Mouse (Mus musculus) left cerebral cortex, postnatal 36 days (tissue): ENCODE results near the gene Adat2. TPM values are rescaled to one million over a fixed set of nuclear protein-coding genes. Genes with fewer than 3 reads are reported as not detected.
A peak's percentile ranks its signal among the peaks of the same experiment; 100 is the strongest.

Source experiments
- DNase-seq, 2 experiments: peaks; one replicate each; pipeline ENCODE4 v3.0.0; 2021 to 2022; ENCODE audit warnings: low spot score in 2 of 2, mixed read lengths in 1 of 2
- intact Hi-C: fragments of 180-260 bp; cut with DNase I; formaldehyde crosslinking; loops from one replicate; pipeline ENCODE4 v1.15.1; 2025
- total RNA-seq, 2 experiments: library from RNA; stranded (reverse); gene quantifications; 2 replicates each; pipeline ENCODE4 v1.2.3; 2021

Adat2 gene
- total RNA-seq = 1 to 10 TPM; 7.9 to 9.8 TPM

DNA sequence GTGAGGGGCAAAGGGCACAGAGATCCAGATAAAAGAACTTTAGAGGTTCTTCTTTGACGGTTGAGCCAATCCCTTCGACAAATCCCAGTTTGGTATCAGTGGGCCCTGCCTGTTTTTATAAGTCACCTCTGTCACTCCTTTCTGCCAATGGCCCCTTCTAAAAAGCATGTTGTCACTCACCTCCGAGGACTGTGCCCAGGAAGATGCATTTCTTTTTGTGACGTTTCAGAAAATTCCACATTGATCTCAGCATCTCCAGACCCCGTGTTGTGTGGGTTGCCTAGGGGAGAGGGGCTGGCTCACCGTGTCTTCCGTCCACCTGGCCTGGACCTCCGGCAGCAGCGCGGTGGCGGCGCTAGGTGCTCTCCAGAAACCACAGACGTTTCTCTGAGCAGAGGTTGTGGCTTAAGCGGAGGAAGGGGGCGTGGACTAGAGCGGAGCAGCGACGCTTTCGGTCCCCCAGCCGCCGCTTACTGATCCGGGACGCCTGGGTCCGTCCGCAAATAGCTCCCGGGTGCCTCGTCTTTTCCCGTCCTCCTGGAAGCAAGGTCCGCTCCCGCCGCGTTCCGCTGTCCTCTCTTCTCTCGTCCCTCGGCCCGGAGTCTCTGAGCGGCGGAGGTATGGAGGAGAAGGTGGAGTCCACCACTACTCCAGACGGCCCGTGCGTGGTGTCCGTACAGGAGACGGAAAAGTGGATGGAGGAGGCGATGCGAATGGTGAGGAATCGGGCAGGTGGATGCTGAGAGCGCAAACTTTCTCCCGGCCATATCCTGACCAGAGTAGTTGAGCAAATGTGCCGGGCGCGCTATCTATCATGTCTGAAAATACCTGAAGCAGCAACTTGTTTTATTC lies at the start of gene Adat2, which contains the start of gene Pex3:
Gene Adat2, plus strand, starts transcription at position 249 of the 852 bp plus-strand sequence.
Gene Pex3, minus strand, starts transcription at position 497 of the 852 bp plus-strand sequence.
- intact Hi-C loops = loop anchor here (2.0 to 10.0 kb wide), 3 partner anchors 412 to 642 kb away; no protein-coding TSS in a partner anchor

DNA sequence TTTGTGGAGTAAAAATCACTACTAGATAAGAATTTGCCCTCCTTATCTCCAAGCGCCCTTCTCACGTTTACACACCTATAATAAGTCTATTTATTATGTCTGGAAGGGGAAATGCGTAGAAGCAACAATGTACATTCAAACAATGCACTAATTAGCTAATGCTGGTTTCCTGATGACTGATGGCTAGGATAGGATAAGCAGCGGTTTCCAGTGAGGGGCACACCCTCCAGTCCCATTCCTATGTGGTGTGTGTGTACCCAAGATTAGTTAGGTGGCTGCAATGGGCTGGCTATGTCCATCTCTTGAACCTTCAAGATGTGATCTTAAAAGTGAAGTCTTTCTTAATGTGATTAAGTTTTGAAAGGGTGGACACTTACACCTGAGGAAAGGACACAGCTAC lies 30.8 kb upstream of the Adat2 start:
- no peak for DNase-seq
- intact Hi-C loops = no loop called here

More for the DNA sequence above, at the start of gene Adat2, which contains the start of gene Pex3:
- peak; percentile 87 to 90 for DNase-seq

DNA sequence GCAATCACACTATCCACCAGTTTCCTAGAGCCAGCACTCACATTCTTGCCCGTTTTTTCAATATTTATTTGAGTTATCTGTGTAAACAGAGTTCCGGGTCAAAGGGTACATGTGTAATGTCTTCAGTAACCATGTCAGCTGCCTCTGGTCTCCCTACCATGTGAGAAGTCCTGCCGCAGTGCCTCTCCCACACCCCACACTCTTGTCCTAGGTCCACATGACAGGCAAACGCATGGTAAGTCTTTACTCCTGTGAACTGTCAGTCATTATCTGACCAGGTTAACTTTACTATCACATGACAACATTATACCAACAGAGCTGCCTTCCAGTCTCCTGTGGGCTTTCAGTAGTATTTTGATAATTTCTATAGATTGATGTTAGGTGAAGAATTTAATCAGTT lies 24.5 kb upstream of the Adat2 start:
- intact Hi-C loops = no loop called here
- DNase-seq = no peak

DNA sequence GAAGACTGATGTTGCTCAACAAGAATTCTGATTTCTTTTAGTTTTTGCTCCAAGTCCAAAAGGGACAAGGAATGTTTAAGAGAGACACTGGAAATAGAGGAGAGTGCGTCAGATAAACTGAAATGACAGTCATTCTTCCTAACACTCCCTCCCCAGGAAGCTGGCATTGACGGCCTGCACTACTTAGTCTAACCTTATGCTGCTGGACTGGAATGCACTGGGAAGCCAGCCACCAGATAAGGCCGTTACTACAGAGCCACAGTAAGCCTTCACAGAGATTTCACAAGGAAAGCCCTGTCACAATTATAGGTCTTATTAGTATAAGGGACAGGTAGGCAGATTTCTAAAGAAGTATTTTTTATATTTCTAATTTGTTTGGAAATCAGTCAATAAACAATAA lies 17.9 kb upstream of the Adat2 start:
- DNase-seq = no peak
- intact Hi-C loops = no loop called here

DNA sequence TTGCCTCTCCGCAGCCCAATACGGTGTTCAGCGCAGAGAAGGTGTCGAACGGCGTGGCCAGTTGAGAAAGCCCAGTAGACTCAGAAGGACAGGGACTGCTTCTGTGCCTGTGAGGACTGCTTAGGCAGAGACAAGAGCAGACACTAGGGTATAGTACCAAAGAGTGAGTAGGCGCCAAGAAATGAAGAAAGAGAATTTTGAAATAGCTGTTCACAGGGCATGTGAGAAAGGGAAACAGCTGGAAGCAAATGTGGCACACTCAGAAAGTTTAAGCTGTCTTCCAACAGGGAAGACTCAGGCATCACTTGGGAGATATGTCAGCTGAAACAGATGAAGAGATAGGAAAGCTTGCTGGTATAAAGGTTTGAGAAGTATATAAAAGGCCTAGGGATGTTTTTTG lies 16.0 kb upstream of the Adat2 start:
- intact Hi-C loops = no loop called here
- DNase-seq = no peak

DNA sequence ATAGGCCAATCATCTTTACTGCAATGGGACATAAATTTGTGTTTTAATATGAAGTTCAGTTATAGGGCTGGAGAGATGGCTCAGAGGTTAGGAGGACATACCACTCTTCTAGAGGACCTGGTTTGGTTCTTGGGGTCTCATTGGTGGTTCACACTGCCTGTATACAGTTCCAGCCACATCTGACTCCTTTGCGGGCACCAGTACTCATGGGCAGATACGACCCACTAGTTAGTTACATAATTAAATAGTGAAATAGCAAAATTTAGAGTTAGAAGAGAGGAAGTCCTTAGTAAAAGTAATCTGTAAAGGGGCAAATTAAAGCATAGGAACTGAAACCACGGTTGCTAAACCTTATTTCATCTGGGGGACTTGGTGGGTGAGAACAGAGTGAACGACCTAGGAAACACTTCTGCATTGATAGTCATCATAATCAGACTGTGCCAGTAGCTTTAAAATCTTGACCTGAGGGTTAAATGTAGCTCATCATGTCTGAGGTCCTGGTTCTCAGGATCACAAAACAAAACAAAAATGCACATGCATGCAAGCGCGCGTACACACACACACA lies 12.8 kb upstream of the Adat2 start:
- intact Hi-C loops = no loop called here
- no peak for DNase-seq

DNA sequence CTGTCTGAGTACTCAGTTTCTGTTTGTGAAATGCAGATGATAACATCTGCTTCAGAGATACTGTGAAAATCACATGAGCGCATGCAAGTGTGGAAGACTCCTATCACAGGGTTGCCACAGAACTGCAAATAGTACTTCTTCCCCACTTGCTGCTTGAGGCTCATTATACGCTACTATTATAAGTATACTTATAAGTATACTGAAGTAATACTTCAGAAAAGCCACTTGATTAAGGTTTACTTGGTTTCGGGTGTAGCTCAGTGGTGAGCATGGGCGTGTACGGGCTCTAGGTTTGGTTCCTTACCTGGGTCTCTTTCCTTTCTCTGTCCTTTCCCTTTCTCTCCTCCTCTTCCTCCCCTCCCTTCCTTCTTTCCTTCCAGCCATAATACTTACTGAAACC lies 11.0 kb upstream of the Adat2 start:
- no peak for DNase-seq
- intact Hi-C loops = no loop called here

DNA sequence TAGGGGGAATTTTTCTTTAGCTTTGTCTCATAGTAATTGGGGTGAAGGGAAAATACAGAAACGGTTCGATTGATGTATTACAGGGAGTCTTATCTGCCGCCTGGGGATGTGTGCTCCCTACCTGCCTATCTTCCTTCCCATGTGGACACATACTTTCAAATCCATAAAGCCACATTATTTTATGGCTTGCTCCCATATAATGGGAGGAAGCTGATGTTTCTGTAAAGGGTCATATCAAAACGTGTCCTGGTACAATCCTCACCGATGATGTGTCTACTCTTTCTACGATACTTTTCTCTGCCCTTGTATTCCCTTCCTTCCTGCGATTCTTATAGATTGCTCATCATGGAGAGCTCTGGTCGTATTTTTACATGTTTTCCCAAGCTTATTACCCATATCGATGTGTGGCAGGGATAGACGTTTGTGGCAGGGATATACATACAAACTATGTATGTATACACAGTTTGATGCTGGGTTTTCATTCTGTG lies 848 bp downstream of the Adat2 start:
- DNase-seq = no peak
- intact Hi-C loops = loop anchor here (2.0 to 10.0 kb wide), 3 partner anchors 411 to 641 kb away; no protein-coding TSS in a partner anchor

DNA sequence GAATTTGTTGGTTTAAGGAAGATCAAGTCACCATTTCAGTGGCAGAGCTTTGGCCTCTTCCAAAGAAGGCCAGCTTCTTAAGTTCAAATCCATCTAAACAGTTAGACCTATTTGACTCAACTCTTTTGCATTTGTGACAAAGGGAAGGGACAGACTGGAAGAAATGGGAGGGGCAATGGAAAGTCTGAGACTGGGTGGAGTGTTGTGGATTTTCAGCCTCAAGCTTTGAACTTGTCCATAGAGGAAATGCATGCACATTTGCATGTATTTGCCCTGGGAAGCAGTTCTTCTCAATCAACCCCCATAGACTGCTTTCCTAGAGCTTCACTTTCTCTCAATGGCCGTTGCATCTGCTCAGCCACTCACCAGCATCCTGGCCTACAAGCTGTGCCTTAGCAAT lies 1.6 kb downstream of the Adat2 start:
- intact Hi-C loops = loop anchor here (10.0 kb wide), 2 partner anchors 560 to 640 kb away; no protein-coding TSS in a partner anchor
- no peak for DNase-seq

DNA sequence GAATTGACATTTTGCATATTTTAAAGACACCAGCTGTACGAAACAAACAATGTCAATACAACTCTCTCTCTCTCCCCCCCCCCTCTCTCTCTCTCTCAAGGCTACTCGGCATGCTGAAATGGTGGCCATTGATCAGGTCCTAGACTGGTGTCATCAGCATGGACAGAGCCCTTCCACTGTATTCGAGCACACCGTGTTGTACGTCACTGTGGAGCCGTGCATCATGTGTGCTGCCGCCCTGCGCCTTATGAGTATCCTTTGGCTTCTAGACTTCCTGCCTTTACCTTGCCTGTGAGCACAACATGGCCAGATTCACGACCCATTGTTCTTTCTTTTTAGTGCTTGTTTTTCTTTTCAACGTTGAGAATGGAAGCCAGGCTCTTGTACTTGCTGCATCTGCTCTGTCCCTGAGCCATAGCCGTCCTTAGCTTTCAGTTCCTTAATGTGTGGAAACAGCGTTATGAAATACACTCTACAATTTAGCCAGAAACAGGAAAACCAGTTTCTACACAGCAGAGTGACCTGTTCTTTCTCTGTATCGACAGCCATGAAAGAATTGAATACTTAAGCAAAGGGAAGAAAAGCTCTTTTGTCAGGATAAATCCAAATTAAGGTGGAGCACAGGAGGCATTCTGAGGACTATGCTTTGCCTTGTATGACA lies 7.5 kb downstream of the Adat2 start:
- no peak for DNase-seq
- intact Hi-C loops = loop anchor here (5.0 kb wide), 2 partner anchors 762 to 832 kb away; no protein-coding TSS in a partner anchor

DNA sequence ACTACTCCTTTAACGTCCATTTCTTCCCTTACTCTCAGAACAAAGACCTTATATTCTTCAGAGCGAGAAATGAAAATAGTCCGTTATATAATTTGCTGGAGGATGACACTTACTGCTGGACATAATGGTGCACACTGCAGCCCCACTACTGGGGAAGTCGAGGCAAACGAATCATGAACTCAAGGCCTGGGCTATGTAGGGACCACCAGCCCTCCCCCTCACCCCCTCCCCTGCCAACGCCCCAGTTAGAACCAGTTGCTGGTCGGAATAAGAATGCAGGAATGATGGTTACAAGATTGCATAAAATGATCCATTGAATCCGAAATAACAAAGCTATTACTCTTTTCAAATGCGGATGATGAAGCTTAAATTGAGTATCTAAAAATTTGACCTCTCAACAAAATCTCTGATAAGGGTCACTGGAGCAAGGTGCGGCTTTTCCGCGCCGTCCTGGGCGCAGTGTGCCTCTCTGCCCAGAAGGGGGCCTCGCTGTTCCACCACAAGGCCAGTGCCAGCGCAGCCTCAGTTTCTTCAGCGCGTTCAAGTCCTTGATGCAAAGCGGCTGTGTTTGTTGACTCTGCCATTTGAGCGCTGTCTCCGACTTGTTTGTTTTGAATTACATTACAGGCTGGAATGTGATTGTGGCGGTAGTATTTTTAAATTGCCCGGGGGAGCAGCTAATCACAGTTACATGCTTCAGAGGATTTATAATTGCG lies 11.8 kb downstream of the Adat2 start:
- intact Hi-C loops = loop anchor here (5.0 kb wide), 4 partner anchors 298 to 828 kb away; partner anchors contain the start of gene Hivep2
- peak; percentile 64 to 72 for DNase-seq

DNA sequence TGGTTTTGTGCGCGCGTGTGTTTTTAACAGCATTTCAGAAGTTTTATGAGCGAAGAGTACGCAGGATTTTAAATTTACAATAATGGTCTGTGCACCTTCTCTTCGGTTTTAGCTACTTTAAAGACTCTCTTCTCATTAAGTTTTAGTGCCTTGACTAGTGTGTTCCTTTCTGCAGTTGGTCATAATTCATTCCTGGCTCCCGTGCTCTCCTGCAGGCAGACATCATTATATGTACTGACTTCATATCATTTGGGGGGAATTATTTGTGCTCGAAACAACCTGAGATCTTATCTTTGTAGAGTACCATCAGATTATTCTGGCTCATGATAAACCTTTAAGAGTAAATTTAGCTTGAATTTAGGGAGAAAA lies 12.4 kb downstream of the Adat2 start:
- intact Hi-C loops = loop anchor here (5.0 kb wide), 2 partner anchors 297 to 402 kb away; partner anchors contain the start of gene Hivep2
- no peak for DNase-seq

DNA sequence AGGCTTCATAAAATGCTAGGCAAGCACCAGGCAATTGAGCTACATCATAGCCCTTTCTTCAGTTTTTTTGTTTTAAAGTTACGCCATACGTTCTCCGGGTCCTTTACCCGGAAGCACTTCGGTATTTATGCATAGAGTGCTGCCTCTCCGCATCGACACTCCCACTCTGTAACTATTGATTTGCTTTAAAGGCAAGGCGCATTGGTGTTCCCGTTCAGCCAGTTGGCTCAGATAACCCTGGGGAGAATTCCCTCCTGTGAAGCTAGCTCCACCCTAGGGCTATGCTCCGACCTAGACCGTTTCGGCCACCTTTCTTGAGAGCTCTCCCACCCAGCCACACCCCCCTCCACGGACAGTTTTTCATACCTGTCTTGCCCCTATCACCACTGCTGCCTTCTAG lies 13.7 kb downstream of the Adat2 start:
- DNase-seq = no peak
- intact Hi-C loops = loop anchor here (5.0 kb wide), 2 partner anchors 296 to 401 kb away; partner anchors contain the start of gene Hivep2

DNA sequence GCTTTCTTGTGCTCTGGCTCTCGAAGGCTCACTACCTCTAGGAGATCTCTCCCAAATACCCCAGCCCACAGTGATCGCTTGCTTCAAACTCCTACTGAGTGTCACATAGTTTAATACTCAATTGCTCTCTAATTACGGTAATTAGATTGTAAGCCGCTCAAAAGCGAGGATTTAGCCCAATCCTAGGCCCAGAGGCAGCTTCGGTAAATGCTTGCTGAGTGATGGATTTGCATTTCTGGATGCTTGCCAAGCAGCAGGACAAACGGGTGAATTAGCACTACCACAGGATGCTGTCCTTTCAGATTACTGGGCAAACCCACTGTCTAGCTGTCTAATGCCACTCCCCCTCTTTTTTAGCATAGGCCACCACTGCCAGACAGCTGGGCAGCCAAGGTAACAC lies 17.1 kb downstream of the Adat2 start:
- DNase-seq = no peak
- intact Hi-C loops = loop anchor here (5.0 kb wide), 2 partner anchors 292 to 397 kb away; partner anchors contain the start of gene Hivep2

DNA sequence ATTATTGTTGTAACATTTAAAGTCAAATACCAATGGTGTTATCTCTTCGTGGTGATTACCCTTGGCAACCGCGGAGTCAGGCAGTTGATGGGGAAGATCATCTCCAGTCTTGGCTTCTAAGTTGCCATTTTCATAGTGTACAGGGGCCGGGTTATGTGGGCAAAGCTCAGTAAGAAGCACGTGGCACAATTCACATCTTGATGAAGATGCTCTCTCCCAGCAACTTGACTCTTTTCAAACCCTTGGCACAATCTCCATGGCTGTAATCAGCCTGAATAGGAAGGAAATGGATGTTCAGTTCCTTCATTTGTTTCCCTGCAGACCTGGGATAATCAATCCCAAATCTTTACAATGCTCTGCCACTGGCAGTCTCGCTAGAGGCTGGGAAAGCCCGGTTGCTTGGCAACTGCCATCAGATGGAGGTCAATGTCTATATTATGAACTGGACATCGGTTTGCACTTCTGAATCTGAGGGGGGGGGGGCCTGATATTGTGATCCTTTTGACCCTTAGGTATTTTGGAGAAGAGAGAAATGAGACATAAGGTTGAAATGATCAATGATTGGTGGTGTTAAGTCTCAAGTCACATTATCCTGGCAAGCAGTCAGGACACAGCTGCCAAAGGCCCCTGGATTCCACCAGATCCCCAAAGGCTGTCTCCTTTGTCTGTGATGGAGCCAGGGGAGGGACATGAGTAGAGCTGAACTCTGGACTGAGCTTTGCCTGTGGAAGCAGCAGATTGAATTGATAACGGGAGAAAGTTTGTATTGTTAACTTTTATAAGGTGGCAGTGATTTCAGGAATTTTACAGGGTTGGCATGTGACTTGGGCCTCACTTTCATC lies 18.2 kb downstream of the Adat2 start:
- intact Hi-C loops = no loop called here

DNA sequence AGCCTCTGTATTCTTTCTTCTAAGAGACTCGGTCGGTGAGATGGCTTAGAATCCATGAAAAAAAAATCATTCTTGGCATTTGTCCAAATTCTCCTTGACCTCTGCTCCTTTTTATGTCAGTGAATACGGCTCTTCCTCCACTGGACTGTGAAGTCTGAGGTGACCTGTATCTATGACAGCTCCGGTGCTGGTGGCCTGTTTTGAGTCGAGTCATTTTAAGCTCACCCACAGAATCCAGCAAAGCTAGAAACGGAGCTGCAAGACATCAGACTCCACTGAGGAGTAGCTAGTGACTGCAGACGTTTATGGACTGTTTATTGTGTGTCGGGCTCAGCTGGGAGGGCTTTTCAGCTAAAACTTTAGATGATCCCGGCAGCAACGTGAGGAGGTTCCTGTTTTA lies 19.3 kb downstream of the Adat2 start:
- intact Hi-C loops = no loop called here
- DNase-seq = no peak

More for the DNA sequence above, 18.2 kb downstream of the Adat2 start:
- DNase-seq = no peak

DNA sequence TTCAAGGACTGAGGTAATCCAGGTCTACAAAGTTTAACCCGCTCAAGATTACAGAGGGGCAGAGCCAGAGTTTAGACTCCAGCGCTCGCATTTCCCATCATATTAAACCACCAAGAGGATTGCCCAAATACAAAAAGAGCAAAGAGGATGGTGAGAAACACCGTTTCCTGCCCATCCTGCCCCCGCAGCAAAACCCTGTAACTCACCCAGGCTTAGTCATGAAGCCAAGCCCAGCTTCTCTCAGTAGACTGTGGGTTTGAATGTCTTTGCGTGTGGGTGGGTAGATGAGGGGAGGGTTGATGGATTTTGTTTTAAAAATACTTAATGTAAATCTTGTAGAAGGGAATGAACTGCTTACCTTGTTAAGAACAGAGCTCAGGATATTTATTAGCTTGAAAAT lies 19.7 kb downstream of the Adat2 start:
- peak in 1 of 2 experiments; percentile 26 for DNase-seq
- intact Hi-C loops = no loop called here

DNA sequence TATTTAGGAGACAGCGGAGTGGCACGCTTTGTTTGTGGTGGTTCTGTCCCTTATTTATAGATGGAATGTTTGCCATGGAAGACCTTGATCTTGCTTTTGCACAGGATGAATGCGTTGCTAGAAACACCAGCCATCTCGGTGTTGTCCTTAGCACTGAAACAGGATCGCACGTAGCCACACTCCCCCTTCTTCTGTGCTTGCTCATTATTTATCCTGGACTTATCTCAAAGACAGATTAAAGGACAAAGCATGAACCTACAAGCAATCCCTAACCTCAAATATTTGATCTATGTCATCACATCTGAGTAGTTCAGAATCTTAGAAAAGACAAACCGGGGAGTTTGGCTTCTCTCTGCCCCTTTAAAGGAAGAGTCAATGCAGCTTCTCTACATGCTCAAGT lies 24.4 kb downstream of the Adat2 start:
- intact Hi-C loops = no loop called here

More for the DNA sequence above, 24.4 kb downstream of the Adat2 start:
- no peak for DNase-seq
